Mouse (Mus musculus): ENCODE measurements around the gene Cog4. TPM values are rescaled to one million over a fixed set of nuclear protein-coding genes. Genes with fewer than 3 reads are reported as not detected.

The Cog4 gene
- total RNA-seq (2021) = 10 to 100 TPM; 57.2 to 59.1 TPM
- long read RNA-seq, experiment 1, transcript Cog4-201 (19 exons, 2,737 nt) = major isoform, 32 of 58 reads
- long read RNA-seq, experiment 1, partial matches to known transcripts = 13 of 58 reads
- long read RNA-seq, experiment 1, other reads (novel, unspliced or antisense) = 11 of 58 reads
- long read RNA-seq, experiment 2, transcript Cog4-201 (19 exons, 2,737 nt) = major isoform, 24 of 57 reads
- long read RNA-seq, experiment 2, partial matches to known transcripts = 5 of 57 reads
- long read RNA-seq, experiment 2, other reads (novel, unspliced or antisense) = 27 of 57 reads

- intact Hi-C loops (cut with DNase I) = no loop called here
- peak; percentile 80 for DNase-seq
Measured at GRCm38 (mm10) chr8:110846405-110847170, at the start of gene Cog4, which contains the start of gene Sf3b3. Gene Cog4 (plus strand): TSS chr8:110846600. Gene Sf3b3 (minus strand): TSS chr8:110846787.

- intact Hi-C loops (cut with DNase I) = no loop called here
- DNase-seq = no peak
Measured at GRCm38 (mm10) chr8:110797086-110797485, 49.3 kb upstream of the Cog4 start.

- intact Hi-C loops (cut with DNase I) = loop anchor here (5.0 kb wide), 1 partner anchor 51 kb away; no protein-coding TSS in a partner anchor
- no peak for DNase-seq
Measured at GRCm38 (mm10) chr8:110802988-110803387, 43.4 kb upstream of the Cog4 start.

- DNase-seq = no peak
- intact Hi-C loops (cut with DNase I) = loop anchor here (5.0 kb wide), 1 partner anchor 52 kb away; no protein-coding TSS in a partner anchor
Measured at GRCm38 (mm10) chr8:110803856-110804255, 42.5 kb upstream of the Cog4 start.

- intact Hi-C loops (cut with DNase I) = loop anchor here (5.0 kb wide), 1 partner anchor 53 kb away; no protein-coding TSS in a partner anchor
- no peak for DNase-seq
Measured at GRCm38 (mm10) chr8:110804825-110805514, 41.4 kb upstream of the Cog4 start.

GRCm38 (mm10) chr8:110805669-110806068, 40.7 kb upstream of the Cog4 start, which contains the start of gene Il34:
Gene Il34 (minus strand): TSS chr8:110805924.
- intact Hi-C loops (cut with DNase I) = no loop called here
- no peak for DNase-seq

DNA sequence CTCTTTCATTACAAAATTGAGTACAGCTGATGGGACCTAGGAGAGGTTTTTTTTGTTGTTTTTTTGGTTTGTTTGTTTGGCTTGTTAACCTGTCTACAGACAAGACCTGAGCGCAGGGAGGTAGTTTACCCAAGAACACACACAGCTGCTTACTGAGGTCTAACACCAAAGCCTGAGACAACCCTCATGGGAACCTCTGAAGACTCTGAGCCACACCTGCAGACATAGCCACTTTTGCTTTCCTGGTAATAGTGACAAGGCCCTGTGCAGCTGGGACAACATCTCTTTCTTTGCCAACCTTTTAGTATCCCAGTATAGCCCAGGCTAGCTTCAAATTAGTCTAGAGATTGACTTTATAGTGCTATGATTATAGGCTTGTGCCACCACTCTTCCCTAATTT, 40.3 kb upstream of the Cog4 start:
- intact Hi-C loops (cut with DNase I) = no loop called here
- no peak for DNase-seq

DNA sequence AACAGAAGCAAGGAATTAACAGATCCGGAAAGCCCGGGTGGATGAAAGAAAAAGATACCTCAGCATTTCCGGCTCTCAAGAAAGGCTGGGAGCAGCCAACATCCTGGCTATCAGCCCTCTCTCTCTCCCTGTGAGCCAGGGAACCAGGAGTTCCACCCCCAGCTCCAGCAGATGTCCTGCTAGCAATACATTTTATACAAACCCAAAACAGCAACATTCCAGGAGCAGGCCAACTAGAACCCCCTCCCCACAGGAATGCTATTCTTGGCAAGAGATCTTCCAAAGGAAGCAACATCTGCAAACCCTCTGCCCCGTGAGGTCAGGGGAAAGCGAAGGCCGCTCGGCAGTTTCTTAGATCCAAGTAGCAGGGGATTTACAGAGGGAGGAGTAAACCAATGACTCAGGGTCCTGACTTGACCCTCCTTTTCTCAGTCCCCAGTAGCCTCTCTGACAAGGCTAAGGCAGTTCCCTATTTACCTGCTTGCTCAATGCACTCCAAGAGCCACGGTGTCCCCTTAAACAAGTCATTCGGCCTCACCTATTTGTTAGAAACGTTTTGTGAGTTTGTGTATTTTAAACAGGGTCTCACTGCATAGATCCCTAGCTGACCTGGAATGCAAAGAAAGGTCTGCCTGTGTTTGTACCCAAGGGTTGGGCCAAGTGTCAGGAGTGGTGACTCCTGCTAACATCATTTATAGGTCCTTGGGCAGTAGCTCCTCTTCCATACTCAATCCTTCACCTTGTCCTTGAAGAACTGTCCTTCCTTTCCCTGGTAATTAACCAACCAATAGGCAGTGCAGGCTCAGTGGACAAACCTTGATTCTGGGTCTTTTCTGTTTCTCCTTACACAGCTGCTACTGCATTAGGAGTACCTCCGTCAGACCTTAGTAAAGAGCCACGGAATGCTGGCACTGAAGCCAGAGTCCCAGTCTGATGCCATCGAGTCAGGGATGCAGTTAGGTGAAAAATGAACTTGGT, 37.6 kb upstream of the Cog4 start:
- intact Hi-C loops (cut with DNase I) = no loop called here
- DNase-seq = peak in 1 of 2 experiments; percentile 45

DNA sequence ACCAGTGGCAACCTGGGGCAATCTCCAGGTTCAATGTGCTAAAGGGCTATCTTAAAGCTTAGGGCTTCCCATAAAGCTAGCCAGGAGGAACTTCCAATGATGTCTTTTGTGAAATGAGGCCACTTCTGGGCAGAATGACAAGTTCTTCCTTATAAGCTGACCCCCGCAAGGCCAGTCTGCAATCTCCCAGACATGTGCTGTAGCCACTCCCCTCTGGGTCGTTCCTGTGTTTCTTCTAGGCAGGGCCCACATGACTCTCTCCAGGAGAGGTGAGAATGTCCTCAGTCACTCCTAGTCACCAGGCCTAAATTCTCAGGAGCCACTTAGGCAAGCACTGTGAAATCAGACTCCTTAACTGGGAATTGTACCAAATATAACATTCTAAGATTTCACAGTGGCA, 36.6 kb upstream of the Cog4 start:
- no peak for DNase-seq
- intact Hi-C loops (cut with DNase I) = no loop called here

- intact Hi-C loops (cut with DNase I) = no loop called here
Measured at GRCm38 (mm10) chr8:110810481-110811065, 35.8 kb upstream of the Cog4 start.

DNA sequence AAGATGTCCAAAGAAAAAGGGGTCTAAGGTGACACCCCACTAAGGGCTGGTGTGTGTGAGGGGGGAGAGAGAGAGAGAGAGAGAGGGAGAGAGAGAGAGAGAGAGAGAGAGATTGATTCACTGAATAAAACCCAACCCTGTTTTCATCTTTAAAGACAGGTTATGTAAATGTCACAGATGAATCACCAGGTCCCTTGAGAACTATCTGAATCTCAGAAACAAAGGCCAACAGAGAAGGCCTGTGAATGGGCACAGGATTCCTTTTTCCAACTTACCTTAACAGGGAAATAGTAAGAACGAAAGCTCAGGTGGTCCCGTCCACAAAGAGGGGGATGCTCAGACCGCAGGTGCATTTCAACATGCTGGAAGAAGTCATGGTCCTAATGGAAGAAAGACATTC, 35.3 kb upstream of the Cog4 start:
- intact Hi-C loops (cut with DNase I) = no loop called here
- DNase-seq = no peak

More at GRCm38 (mm10) chr8:110810481-110811065, 35.8 kb upstream of the Cog4 start:
- no peak for DNase-seq

GRCm38 (mm10) chr8:110811793-110812192, 34.6 kb upstream of the Cog4 start:
- DNase-seq = no peak
- intact Hi-C loops (cut with DNase I) = no loop called here

- no peak for DNase-seq
- intact Hi-C loops (cut with DNase I) = no loop called here
Measured at GRCm38 (mm10) chr8:110812349-110813080, 33.9 kb upstream of the Cog4 start.

DNA sequence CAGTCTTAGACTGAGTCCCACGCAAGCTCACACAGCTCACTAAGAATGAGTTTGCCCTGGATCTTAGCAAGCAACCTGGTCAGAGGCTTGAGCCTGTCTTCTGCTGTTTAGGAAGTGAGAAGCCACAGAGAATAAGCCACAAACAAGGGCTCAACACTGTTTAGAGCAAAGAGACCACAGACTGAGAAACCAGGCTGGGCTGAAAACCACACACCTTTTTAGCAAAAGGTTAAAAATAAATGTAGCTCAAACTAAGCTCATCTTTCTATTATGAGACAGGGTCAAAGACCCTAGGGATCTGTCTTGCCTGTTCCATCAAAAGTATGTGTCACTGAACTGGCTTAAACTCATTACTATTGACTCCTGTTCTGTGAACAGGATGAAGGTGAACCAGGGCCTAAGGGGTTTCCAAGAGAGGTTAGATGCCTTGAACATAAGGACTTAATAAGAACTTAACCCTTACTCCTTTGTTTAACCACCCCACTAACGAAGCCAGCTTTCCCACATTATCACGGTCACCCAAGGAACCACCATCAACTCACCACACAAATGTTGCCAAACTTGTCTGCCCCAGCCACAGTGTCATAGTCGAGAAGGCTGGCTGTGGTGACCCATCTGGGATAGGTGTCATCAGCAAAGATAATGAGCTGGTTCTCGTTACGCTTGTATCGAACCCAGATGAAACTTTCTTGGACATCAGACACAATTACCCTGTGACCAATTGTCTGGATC, 33.2 kb upstream of the Cog4 start:
- intact Hi-C loops (cut with DNase I) = no loop called here
- DNase-seq = no peak

DNA sequence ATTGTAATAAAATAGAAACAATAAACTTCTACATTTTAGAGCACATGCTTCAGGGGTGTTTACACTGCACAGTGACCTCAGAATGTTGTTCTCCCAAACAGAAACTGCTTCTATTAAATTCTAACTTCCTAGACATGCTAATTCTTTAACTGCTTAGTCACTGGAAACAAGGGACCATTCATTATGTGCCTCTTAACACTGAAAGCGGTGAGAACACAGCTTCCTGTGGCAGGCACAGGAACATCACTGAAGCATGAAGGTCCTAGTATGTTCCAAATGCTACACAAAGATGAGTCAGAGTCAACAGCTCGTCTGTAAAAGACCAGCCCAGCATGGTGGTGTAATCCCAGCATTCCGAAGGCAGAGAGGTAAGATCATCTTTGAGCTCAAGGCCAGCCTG, 31.1 kb upstream of the Cog4 start:
- DNase-seq = no peak
- intact Hi-C loops (cut with DNase I) = no loop called here

DNA sequence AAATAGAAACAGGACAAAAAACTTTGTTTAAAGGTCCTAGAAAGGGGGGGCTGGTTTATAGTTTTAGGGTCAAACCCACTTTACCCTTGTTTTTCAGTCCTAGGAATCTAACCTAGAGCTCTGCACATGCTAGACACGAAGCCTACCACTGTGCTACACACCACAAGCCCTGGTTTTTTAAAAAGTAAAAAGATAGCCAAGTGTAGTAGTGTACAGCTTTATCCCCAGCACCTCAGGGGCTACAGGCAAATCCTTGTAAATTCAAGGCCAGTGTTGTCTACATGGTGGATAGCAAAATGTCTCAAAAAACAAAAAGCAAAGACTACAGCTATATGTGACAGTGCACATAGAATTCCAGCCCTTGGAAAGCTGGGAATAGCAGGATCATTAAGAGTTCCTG, 29.4 kb upstream of the Cog4 start:
- no peak for DNase-seq
- intact Hi-C loops (cut with DNase I) = no loop called here

- intact Hi-C loops (cut with DNase I) = no loop called here
- DNase-seq = no peak
Measured at GRCm38 (mm10) chr8:110818593-110818992, 27.8 kb upstream of the Cog4 start.

- DNase-seq = no peak
- intact Hi-C loops (cut with DNase I) = no loop called here
Measured at GRCm38 (mm10) chr8:110820257-110820656, 26.1 kb upstream of the Cog4 start.
